Mouse (Mus musculus) brain, embryonic 14.5 days (tissue): ENCODE results near the gene Tmem237. TPM values are rescaled to one million over a fixed set of nuclear protein-coding genes. Genes with fewer than 3 reads are reported as not detected.

Source experiments
- DNase-seq: peaks from one replicate; pipeline ENCODE4 v3.0.0-alpha.2; 2011; ENCODE audit warnings: low read depth
- CTCF ChIP-seq: fragments of 200-500 bp; IDR thresholded peaks from 2 replicates; pipeline ENCODE4 v1.5.1; 2012; ENCODE audit warnings: inconsistent platforms, mild to moderate bottlenecking, moderate library complexity, borderline replicate concordance; ENCODE audit not compliant: insufficient read depth, insufficient read length; ENCODE audit errors: extremely low read depth
- POLR2A ChIP-seq: fragments of 200-500 bp; IDR thresholded peaks from 2 replicates; pipeline ENCODE4 v1.6.1; 2012; ENCODE audit warnings: mild to moderate bottlenecking, inconsistent platforms, borderline replicate concordance; ENCODE audit not compliant: poor library complexity, insufficient read depth, insufficient read length, severe bottlenecking; ENCODE audit errors: extremely low read depth
- polyA plus RNA-seq: library from polyadenylated mRNA; depleted of rRNA; stranded (reverse); fragments of >200 nt; gene quantifications from 2 replicates; pipeline ENCODE4 v1.2.3, GENCODE M21; 2012; rRNA removed

Gene Tmem237
- polyA plus RNA-seq, 1 experiment, result 30.8 TPM

DNA sequence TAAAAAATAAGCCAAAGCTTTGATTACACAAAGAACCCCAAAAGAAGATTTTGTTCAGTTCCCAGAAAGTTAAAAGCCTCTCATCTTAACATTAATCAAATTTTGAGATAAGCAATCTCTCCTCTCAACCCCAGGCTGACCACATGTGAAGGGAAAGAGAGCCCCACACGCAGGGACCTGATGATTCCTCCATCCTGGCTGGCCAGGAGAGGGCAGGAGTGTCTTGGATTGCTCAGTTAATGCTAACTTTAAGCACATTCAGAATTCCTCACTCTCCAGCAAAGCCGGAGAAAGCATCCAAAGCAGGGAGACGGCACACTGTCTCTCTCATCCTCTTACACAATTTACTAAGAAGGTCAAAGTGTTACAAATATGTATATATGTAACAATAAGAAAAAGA lies 52.2 kb downstream of the Tmem237 start:
- TF ChIP-seq POLR2A (no peak), CTCF (peak; percentile 62)
- peak; percentile 50 for DNase-seq

DNA sequence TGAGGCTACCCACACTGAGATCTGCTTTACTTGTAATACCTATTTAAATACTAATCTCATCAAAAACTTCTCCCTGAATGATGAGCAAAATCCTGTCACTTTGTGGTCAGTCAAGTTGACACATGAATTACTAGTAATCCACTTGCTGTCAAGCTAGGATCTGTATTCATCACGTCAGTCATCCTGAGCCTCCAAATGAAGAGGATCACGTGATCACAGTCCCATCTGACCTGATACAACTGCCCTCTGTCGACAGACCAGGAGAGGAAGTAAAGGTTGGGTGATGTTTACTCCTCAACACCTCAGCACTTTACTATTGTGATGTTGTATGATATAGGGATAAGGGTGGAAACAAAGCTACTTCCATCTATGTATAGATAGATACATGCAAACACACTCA lies 56.5 kb downstream of the Tmem237 start:
- TF ChIP-seq CTCF (no peak), POLR2A (no peak)
- DNase-seq, result no peak

DNA sequence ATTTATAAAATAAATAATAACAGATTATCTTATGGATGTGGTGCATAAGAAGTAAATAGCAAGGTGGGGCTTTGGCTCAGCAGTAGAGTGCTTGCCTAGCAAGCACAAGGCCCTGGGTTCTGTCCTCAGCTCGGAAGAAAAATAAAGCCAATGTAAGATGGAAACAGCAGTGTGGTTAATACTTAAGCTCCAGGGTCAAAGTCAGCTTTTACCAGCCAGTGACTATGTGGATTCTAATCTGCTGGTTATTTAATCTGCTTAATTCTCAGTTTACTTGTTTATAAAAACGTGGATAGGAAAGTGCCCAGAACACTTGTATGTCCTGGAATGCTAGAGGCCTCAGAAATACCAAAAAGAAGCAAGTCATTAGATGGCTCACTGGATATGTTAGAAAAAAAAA lies 63.3 kb downstream of the Tmem237 start:
- DNase-seq, result no peak

DNA sequence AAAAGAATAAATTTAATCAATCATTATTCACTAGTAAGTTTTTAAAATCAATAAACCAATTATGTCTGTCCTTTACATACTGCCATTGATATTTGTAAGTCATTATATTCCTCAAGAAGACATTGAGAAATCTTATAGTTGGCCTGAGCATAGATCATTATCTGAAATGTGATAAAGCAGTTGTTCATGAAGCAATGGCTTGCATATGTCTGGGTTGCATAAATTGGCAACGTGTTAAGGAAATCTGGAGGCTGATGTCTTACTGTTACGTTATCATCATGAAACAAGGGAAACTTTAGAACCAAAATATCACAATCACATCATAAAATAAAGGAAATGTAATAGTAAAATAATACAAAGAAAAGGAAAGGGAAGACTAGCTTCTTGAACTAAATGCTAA lies 68.9 kb downstream of the Tmem237 start:
- no peak for DNase-seq
- TF ChIP-seq POLR2A (no peak), CTCF (no peak)

More for the DNA sequence above, 63.3 kb downstream of the Tmem237 start:
- TF ChIP-seq POLR2A (no peak), CTCF (no peak)

Other genes starting within 250 kb of the Tmem237 start
- 19.2 and 26.4 TPM in 2 replicates for gene Trak2, start 147.0 kb downstream of the Tmem237 start, polyA plus RNA-seq
- 43.0 and 45.4 TPM in 2 replicates for gene Stradb, start 146.9 kb downstream of the Tmem237 start, polyA plus RNA-seq
- 0.03 and 0.06 TPM in 2 replicates for gene C2cd6, start 25.5 kb downstream of the Tmem237 start, polyA plus RNA-seq
- 2.2 and 3.0 TPM in 2 replicates for gene Mpp4, start 43.0 kb upstream of the Tmem237 start, polyA plus RNA-seq
- 13.6 and 20.4 TPM in 2 replicates for gene Als2, start 116.8 kb upstream of the Tmem237 start, polyA plus RNA-seq
- gene Cdk15, start 136.5 kb upstream of the Tmem237 start, polyA plus RNA-seq, result 0.30 and 0.41 TPM in 2 replicates